Mouse (Mus musculus) natural killer cell, adult 2 months (primary cell): ENCODE measurements around the gene Akap2.
A peak's percentile ranks its signal among the peaks of the same experiment; 100 is the strongest.
"Not testable (repeated sequence)": the region's sequence is repeated elsewhere in the genome, so short reads cannot be mapped to it uniquely, and the experiment has no call there.

ENCODE experiments used
- DNase-seq, 2 experiments: peaks; one replicate each; pipeline ENCODE4 v3.0.0; 2022; ENCODE audit warnings: low spot score in 2 of 2

Gene Akap2

DNA sequence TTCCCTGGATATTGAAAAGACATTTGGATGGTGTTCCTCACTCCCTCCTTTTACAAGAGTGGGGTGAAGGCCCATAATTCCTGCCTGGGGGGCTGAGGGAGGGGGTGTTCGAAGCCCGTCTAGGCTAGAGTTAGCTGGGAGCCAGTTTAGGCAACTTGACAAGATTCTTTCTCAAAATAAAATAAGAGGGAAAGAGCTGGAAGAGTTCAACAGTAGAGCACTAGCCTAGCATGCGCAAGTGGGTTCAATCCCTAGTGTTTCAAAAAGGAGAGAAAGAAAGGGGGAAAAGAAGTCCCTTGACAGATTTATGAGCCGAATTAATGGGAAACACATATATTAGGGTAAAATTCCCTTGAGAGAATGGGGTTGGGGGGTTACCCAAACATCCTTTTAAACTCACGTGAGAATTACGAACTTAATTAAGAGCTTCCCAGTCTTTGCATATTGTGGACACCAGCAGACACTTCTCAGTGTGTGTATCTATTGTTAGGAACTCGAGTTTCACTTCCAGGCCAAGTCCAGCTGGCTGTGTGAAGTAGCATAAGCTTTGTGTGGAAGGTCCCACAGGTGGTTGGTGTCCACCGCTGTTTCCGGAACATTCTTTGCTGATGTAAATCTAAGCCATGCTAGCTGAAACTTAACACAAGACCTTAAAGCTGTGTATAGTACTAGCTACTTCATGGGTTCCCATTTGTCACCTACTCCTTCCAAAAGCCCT lies 145.0 kb downstream of the Akap2 start:
- DNase-seq = peak in 1 of 2 experiments; percentile 61

DNA sequence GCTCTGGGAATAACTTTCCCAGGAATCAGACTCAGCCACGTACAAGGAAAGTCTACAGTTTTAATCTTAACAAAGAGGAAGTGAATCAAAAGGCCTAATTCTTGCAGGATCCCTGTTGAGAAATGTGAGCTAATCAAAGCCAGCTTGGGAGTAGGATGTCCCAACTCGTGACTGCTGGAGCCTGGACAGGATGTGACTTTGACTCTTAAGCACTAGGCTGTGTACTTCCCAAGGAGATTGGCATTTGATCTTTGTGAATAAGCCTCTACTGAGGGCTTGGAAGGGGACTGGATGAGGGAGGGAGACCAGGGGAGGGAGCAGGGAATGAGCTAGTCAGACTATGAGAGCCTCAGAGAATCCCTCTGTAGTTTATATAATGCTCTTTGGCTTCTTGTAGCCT lies 148.6 kb downstream of the Akap2 start:
- no peak for DNase-seq

DNA sequence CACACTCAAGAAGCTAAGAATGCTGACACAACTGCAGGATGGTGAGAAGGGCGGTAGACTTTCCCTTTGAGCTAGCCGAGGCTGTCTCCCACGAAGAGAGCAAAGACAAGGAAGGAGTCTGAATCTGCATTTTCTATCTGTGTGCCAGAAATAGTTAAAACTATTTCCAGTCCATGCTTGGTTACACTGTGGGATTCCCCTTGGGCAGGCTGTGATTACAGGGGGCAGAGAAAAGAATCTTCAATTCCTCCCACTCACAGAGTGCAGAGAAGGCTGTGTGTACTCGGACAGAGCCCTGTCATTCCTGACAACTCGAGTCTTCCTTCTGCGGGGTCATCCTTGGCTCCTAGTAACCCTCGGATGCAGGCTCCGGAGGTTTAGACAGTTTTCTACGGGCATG lies 149.5 kb downstream of the Akap2 start:
- DNase-seq = no peak

DNA sequence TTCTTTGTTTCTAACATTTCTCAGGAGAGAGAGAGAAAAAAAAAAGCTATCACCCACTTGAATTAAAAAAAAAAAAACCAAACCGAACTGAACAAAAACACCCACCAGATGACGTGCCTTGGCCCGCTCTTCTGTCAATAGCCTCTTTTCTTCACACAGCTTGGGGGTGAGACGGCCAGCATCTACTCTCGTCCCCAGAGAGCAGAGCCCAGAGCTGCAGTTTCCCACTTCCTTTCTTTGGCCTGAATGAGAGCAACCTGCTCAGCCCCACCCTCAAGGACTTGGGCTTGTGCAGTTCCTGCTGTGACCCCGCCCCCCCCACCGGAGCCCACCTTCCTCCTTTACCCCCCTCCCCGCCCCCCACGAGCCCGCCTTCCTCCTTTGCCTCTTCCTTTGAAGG lies 150.0 kb downstream of the Akap2 start:
- DNase-seq = peak in 1 of 2 experiments; percentile 59

DNA sequence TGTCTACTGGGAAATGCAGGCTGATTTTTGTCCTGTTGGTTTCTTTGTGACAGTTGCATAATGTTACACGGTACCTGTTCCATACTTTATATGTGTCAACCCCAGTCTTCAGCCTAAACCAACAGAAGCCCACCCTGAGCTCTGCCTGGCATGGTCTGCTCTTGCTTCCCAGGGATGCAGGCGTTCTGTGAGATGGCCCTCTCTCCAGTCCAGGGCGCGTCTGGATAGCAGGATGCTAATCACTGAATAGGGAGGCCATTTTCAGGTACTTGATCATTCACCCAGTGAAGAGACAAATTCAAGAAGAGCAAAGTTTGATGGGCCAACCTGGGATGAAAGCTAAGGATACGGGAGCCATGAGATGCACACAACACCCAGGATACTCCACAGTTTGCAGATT lies 161.7 kb downstream of the Akap2 start:
- DNase-seq = no peak

DNA sequence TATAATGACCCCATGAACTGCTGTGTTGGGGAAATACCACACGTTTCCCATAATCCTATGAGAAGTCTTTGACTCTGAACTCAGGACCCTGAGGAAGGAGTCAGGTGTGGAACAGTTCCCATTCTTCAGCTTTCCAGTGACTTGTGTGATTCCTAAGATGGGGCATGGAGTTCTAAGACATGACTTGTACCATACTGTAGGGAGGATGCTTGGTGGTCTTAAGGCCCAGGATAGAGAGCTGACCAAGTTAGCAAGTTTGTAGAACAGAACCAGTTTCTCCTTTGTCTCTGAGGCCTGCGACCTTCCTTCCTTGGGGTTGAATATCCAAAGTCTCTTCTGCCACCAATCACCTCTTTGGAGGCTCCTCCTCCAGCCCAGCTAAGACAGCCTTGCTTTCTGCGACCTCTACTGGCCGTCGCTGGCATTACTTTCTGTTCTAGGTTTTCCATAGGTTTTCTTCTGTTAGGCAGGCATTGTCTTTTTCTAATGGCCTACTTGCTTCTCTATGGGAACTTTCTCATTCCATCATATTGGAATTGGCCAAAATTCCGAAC lies 162.4 kb downstream of the Akap2 start:
- peak; percentile 43 to 74 for DNase-seq

DNA sequence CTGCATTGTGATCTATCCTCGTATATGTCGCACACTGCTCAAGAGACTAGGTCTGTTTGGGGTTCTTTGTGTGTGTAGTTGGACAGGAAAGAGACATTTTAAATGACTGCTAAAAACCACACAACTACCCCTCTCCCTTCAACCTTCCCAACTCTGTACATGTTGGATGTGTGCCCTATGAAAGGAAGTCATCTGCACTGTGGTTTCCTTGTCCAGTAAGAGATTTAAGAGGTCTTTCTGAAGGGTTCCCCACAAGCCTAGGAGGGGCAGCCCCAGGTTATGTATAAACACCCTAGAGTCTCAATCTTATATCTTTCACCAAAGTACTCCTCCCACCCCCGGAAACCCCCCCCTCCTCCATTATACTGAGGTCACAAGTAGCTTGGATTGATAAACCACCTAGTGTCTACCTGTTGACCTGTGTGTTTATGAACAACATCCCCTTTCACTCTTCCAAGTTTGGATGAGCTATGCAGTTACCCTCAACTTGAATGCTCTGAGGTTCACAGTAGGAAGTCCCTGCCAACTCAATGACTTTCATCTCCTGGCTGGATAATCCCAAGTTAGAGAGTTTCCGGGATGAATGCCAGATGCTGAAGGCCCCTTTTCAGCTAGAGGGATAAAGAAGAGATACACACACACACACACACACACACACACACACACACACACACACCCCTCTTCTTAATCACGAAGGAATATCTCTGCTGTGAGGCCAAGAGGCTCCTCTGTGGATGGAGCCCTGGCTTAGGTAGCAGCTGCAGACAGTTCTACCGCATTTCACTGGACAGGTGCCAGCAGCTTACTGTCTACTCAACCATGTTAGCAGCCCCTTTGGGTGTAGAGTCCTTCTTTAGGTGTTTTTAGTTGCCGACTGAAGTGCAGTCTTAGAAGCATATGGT lies 166.3 kb downstream of the Akap2 start:
- DNase-seq = no peak

DNA sequence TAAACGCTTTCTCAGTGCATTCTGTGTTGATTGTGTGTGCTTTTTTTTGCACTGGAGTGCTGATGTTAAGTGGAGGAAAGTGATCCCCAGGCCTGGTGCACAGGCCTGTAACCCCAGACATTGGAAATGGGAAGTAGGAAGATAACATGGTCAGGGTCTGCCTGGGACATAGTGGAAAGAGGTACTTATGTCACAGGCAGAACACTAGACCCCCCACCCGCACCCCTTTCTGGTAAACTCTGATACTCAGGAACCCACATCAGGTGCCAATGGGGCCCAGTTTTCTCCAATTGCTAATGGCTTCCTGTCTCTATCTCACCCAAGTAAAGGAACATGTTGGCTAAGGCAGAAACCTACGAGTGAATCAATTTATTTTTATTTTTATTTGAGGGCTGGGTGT lies 167.1 kb downstream of the Akap2 start:
- no peak for DNase-seq

DNA sequence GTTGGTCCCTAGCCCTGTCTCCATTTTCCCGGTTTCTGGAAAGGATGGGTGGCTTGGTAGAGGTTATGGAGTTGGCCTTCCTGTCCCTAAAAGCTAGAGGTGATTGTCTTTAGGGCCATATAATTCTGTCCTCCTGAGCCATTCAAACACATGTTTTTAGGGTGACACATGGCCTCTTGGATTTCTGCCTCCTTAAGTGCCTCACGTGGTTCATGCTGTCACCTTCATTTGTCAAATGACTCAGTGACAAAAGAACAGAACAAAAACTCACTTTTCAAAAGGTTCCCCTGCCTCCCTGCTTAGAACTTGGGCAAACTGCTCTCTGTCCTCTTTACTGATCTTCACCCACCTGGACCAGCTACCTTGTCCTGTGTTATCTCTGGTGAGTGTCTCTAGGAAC lies 167.7 kb downstream of the Akap2 start:
- no peak for DNase-seq

DNA sequence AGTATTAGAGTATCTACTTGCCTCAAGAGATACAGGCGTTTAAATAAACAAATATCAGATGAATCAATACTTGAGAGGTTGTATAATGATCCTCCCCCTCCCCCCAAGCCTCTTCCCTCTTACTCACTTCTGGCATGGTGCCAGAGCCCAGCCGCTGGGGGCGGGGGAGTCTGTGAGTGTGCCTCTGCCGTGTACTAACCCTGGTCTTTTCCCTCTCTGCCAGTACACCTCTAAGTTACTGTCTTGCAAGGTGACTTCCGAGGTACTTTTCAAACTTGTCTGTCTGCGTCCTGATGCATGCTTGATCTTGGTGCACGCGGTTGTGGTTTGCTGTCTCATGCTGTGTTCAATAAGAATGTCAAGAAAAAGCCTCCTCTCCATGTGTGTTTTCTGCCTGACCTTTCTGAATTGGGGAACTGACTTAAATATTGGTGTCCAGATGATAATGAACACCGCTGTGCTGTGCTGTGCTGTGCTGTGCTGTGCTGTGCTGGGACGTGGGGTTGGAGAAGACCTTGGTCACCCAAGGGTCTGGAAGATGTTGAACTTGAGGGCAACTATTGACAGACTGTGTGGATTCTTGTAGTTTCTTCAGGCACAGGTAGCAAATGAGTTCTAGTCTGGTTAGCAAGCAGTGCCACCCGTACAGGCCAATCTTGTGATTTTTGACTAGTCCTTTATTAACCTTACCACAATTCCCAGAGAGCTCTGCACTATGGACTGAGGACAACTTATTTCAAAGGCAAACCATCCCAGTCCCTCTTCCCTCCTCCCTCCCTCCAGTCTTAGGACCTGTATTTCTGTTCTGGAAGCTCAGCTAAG lies 168.8 kb downstream of the Akap2 start:
- DNase-seq = no peak

DNA sequence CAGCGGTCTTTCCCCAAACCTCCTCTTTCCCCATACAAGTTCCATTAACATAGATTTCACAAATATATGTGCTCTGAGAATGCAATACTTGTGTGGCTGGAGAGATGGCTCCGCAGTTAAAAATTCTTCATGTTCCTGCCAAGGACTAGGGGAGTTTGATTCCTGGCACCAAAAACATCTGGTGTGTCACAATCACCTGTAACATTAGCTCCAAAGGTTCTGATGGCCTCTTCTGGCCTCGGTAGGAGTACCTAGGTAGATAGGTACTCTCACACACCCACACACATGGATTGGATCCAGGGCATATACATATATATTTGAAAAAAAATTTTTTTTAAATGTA lies 169.4 kb downstream of the Akap2 start:
- no peak for DNase-seq

DNA sequence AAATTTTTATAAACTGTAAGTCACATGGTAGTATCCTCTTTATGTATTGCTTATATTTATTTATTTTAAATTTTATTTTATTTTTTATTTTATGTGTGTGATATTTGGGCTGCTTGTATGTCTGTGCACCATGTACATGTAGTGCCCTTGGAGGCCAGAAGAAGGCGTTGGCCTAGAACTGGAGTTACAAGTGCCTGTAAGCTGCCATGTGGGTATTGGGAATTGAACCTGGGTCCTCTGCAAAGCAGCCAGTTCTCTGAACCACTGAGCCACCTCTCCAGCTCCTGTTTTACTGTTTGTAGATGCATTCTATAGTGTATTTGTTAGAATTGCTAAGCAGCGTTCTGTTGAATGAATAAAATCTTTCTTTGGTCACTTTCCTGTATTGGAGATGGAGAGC lies 170.8 kb downstream of the Akap2 start:
- no peak for DNase-seq

DNA sequence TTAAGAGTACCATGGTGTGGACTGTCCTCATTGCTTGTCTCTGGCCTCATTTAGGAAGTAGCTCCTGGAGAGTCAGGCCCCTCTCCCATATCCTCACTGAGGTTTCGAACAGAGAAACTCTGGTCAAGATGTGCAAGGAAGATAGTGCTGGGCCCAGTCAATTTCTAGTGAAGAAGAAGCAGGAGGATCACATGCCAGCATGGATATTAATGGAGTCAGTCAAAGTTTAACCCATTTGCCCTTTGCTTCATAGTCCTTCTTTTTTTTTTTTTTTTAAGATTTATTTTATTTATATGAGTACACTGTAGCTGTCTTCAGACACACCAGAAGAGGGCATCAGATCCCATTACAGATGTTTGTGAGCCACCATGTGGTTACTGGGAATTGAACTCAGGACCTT lies 171.5 kb downstream of the Akap2 start:
- DNase-seq = not testable (repeated sequence)

DNA sequence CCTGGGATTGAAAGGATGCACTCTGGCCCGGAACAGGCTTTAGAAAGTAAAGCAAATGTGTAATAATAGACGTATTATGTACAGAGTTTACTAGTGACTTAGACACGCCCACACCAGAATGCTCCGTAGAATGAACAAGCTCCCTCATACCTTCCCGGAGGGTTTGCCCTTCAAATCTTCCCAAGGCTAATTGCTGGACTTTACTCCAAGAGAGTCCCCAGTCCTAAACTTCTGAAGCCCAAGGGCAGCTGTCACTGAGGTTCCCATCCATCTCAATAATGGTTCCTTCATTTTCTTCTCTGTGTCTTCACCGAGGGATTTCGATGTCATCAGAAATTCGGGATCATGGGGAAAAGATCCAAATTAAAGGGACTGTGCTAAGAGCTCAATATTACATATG lies 172.3 kb downstream of the Akap2 start:
- no peak for DNase-seq

DNA sequence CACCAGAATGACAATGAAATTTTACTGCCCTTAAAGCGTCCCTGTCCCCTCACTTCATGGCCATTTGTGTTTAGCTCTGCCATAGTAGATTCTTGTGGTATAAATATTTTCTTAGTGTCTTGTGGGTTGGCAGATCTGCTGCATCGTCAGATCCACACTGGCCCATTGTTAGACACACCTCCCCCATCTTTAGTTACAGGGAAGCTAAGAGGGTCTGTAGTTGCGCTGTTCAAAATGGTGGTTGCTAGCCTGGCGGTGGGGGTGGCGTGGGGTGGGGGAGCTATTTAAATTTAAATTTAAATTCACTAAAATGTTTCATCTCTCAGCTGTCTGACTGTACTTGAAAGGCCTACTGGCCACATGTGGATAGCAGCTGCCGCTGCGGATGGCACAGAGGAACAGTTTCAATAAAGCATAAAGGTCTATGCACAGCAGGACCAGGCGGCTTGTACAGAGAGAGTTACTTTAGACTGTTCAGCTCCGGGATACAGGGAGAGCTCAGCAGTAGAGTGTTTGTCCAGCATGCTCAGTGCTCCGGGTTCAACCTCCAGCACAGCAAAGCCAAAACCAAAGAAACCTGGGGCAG lies 174.6 kb downstream of the Akap2 start:
- no peak for DNase-seq

DNA sequence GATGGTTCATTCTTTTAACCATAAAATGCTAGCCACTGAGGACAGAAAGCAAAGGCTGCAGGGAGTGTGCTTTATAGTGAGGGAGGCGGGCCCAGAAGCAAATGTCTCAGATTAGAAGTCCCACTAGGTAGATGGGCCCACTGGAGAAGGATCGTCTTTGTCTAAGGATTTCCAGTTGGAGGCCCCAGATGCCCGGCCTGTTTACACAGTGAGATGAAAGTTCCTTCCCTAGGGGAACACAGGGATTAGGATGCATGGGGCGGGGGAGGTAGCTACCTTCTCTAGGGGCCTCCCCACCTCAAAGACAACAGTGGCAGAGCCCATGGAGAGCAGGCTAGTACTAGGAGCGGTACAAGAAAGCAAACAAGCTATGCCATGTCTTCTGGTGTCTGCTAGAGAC lies 177.7 kb downstream of the Akap2 start:
- no peak for DNase-seq

DNA sequence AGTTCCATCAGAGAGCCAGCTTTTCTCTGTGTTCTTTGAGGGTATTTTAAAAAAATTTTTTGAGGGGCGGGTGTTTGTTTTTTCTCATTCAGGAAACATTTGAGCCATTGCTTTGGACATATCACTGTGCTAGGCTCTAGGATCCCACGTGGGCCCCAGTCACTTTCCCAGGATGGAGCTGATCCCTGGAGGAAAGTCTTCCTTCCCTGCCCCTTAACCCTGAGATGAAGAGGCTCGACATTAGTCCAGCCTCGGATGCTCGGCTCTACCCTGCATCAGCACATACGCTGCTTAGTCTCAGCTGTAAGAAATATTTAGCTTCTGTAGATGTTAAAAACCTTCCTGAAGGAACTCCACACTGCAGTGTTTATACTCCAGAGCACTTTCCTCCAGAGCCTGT lies 178.4 kb downstream of the Akap2 start:
- DNase-seq = no peak

DNA sequence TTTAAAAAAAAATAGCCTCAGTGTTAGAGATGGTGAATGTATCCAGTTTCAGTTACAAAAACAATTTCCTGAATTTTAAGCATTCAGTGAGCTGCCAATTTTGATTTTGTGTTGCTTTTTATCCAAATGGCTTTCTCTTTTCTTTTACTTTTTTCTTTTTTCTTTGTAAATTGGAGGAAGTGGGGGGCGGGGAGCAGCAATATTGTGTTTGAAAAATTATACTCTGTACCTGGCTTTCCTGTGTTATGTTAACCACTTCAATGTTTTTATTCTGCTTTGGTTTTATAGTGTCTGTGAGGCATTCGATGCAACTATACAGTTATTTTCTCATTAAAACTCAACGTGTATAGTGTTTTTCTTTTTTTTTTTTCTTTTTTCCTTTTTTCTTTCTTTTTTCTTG lies 179.2 kb downstream of the Akap2 start:
- no peak for DNase-seq

DNA sequence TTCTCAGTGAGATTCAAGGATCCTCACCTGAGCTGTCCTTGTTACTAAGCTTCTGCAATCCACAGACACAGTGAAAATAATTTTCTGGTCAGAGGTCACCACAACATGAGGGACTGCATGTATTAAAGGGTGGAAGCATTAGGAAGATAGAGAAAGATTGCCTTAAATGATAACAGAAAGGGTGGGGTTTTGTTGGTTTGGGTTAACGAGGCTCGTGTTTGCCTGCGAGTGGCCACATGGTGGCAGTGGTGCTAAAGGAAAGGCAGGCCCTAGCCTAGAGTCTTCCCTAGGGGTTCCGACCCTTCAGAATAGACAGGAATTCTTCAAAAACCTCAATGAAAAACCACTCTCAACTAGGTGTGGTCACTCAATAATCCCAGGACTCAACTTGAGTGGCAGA lies 183.8 kb downstream of the Akap2 start:
- no peak for DNase-seq

DNA sequence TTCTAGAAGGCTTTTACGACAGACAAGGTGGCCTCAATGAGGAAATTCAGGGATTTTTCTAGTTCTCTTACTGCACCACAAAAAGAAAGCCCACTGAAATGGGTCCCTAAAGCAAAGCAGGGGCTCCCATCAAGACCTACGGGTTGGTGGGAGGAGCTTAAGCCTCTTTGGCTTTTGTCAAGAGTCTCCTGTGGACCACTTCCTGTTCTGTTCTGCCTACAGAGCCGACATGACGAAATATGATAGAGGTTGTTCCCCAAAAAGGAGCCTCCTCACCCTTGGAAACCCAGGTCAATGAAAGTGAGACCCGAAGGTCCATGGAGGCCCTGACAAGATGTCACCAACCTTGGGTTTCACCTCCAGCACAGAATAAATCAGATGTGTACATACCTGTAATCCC lies 185.2 kb downstream of the Akap2 start:
- DNase-seq = no peak

DNA sequence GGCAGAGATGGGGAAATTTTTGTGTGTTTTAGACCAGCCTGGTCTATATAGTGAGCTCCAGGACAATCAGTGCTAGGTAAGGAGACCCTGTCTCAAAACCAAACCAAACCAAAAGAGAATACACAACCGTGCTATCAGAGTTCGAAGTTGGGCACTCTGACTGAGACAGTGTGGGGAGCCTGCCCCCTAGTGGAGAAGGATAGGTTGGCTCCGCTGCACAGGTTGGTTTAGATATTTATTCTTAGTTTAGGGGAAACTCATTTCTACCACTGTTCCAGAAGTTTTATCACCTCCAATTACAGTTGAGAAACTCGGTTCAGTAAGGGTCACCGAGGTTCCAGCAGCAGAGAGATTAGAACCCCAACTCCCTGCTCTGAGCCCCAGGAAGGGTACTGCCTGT lies 186.8 kb downstream of the Akap2 start:
- peak; percentile 32 to 65 for DNase-seq

DNA sequence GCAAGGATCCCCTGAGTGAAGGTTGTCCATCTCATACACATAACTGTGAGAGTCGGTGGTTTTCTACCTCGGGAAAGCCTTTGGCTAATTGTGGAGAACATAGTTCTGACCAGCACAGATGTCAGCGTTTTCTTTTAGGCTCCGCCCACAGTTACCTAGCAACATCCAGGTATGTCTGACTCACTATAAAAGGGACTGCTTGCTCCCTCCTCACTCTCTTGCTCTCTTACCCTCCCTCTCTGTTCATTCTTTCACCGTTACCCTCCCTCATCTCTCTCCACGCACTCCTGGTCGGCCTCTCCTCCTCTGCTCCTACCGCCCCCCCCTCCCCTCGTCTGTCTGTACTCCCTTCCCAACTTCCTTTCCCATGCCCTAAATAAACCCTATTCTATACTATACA lies 187.2 kb downstream of the Akap2 start:
- DNase-seq = no peak
